Mouse (Mus musculus): ENCODE data around the gene Eif3l. TPM values are rescaled to one million over a fixed set of nuclear protein-coding genes. Genes with fewer than 3 reads are reported as not detected.

Eif3l gene
- 242 and 251 TPM in 2 replicates for polyA plus RNA-seq (2014; fragmentation: Nextera tagmentation; extraction: Ambion mirVana)

DNA sequence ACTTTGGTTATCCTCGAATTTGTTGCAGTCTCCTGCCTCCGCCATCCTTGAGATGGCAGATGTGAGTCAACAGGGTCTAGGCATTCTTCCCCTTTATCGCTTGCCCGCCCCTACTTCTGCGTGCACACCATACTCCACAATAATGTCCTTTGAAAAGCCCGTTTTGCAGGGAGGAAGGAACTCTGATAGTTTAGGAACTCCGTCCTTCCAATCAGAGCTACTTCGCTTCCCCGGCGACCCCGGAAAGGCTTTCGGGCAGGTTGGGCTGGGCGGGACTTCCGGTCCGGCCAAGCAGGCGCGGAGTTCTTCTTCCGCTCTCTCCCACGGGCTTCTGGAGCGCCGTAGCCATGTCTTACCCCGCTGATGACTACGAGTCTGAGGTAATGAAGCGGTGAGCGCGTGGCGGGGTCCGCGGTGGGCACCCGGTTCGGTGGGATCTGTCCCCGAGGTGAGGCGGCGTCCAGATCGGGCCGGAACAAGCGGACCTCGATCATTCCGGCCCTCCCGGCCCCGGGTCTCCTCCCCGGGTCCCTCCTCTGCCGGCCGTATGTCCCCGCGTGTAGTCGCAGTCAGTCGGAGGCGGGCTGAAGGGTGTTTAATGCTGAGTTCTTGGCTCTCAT, at the start of gene Eif3l:
Eif3l (plus strand) TSS at position 267 of the 620 bp plus-strand sequence.
- Histone ChIP-seq H3K27ac (ENCODE audit: low read depth, low read length) (peak within 1 kb of the TSS; percentile 55), H3K4me1 (ENCODE audit: control insufficient read depth, insufficient read depth, low read length) (peaks cover 7% of the 10 kb centered on the region), H3K27me3 (ENCODE audit: control insufficient read depth, insufficient read depth, low read length) (no peaks in the 10 kb centered on the region), H3K4me2 (peak within 1 kb of the TSS; percentile 88), H3K9me3 (ENCODE audit: control insufficient read depth, low read length) (no peaks in the 10 kb centered on the region), H3K9ac (ENCODE audit: low read length) (peak within 1 kb of the TSS; percentile 87), H3K36me3 (ENCODE audit: control insufficient read depth, insufficient read depth, low read length) (peaks cover 24% of the 10 kb centered on the region), H3K4me3 (ENCODE audit: low read depth, low read length) (peak within 1 kb of the TSS; percentile 92)
- peak; percentile 98 for DNase-seq (ENCODE audit: low spot score, missing footprints)
- peak; percentile 88 for ATAC-seq (ENCODE audit: low FRiP score)
- under 1% methylated on average over 44 of the region's 49 CpGs for WGBS

- Histone ChIP-seq H3K27me3 (ENCODE audit: control insufficient read depth, insufficient read depth, low read length) (no peaks in the 10 kb centered on the region), H3K4me1 (ENCODE audit: control insufficient read depth, insufficient read depth, low read length) (peaks cover 25% of the 10 kb centered on the region), H3K4me3 (ENCODE audit: low read depth, low read length) (0 out of 2 replicates have a peak overlapping the region, but pooled peaks have one; percentile 9), H3K9me3 (ENCODE audit: control insufficient read depth, low read length) (no peaks in the 10 kb centered on the region), H3K4me2 (peak overlapping the region; percentile 35), H3K27ac (ENCODE audit: low read depth, low read length) (no peak overlapping the region), H3K9ac (ENCODE audit: low read length) (peak overlapping the region; percentile 38; the same call in 1 of the 2 replicates), H3K36me3 (ENCODE audit: control insufficient read depth, insufficient read depth, low read length) (no peaks in the 10 kb centered on the region)
- DNase-seq (ENCODE audit: low spot score, missing footprints) (peak; percentile 91), ATAC-seq (ENCODE audit: low FRiP score) (no peak)
- 8% methylated on average over 16 of the region's 18 CpGs for WGBS
Measured at GRCm38 (mm10) chr15:79025687-79026308, 49.2 kb upstream of the Eif3l start.

- no peaks in the 10 kb centered on the region for H3K27me3 ChIP-seq (ENCODE audit: control insufficient read depth, insufficient read depth, low read length)
- H3K9ac ChIP-seq (ENCODE audit: low read length), result no peak overlapping the region
- DNase-seq (ENCODE audit: low spot score, missing footprints) (no peak), ATAC-seq (ENCODE audit: low FRiP score) (no peak)
- H3K4me2 ChIP-seq, result peak overlapping the region; percentile 97
- H3K4me3 ChIP-seq (ENCODE audit: low read depth, low read length), result no peak overlapping the region; the same call in 1 of the 2 replicates
- WGBS, result 48% methylated on average over 14 of the region's 14 CpGs
- no peak overlapping the region for H3K27ac ChIP-seq (ENCODE audit: low read depth, low read length)
- no peaks in the 10 kb centered on the region for H3K9me3 ChIP-seq (ENCODE audit: control insufficient read depth, low read length)
- no peaks in the 10 kb centered on the region for H3K36me3 ChIP-seq (ENCODE audit: control insufficient read depth, insufficient read depth, low read length)
- peaks cover 30% of the 10 kb centered on the region for H3K4me1 ChIP-seq (ENCODE audit: control insufficient read depth, insufficient read depth, low read length)
Measured at GRCm38 (mm10) chr15:79026511-79027290, 48.3 kb upstream of the Eif3l start.

DNA sequence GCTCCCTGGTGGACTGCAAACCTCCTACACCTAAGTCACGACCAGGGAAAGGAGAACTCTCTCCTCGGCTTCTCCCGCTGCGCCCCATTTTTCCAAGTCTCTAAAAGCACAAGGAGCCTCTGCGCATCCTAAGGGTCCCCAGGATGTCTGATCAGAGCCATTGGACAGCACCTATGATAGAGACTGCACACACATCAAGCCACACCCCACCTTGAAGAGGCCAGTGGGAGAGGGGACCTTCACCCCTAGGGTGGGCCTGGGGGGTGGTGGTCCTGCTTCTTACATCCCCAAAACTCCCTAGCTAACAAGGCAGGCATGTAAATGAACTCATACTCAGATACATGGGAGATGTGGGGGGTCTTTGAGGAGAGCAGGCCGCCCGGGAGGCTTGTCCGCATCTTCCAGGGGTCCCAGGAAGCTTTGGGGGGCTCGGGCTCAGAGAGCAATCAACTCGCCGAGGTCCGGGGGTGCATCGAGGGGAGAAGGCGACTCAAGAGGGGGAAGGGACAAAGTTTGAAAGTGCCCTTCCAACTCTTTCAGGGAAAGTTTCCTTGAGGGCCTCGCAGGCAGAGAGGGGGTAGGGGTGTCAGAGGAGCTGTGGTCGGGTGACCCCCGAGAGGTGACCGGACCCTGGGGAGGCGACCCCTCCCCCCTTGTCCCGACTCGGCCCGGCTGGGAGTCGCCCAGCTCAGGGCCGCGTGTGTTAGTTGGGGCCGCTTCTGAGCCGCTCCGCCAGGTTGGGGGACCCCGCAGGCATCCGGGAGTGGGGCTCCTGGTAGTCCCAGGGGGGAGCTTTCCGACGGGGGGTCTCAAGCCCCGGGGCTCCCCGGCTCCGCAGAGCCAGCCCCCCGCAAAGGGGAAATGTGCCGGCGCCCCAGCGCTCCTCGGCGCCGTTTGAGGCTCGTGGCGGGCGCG, 47.4 kb upstream of the Eif3l start:
- Histone ChIP-seq H3K4me3 (ENCODE audit: low read depth, low read length) (peak overlapping the region; percentile 72), H3K9me3 (ENCODE audit: control insufficient read depth, low read length) (no peaks in the 10 kb centered on the region), H3K4me2 (peak overlapping the region; percentile 97), H3K9ac (ENCODE audit: low read length) (peak overlapping the region; percentile 100), H3K36me3 (ENCODE audit: control insufficient read depth, insufficient read depth, low read length) (no peaks in the 10 kb centered on the region), H3K27ac (ENCODE audit: low read depth, low read length) (peak overlapping the region; percentile 86), H3K4me1 (ENCODE audit: control insufficient read depth, insufficient read depth, low read length) (peaks cover 32% of the 10 kb centered on the region), H3K27me3 (ENCODE audit: control insufficient read depth, insufficient read depth, low read length) (no peaks in the 10 kb centered on the region)
- ATAC-seq (ENCODE audit: low FRiP score) (peak; percentile 34; the same call in 1 of the 2 replicates), DNase-seq (ENCODE audit: low spot score, missing footprints) (peak; percentile 92)
- 6% methylated on average over 46 of the region's 46 CpGs for WGBS

GRCm38 (mm10) chr15:79028237-79028738, 46.7 kb upstream of the Eif3l start, which contains the start of gene H1f0:
H1f0 (plus strand) TSS chr15:79028450.
- under 1% methylated on average over 53 of the region's 58 CpGs for WGBS
- Histone ChIP-seq H3K4me3 (ENCODE audit: low read depth, low read length) (peak within 1 kb of the TSS; percentile 72), H3K27ac (ENCODE audit: low read depth, low read length) (peak within 1 kb of the TSS; percentile 86), H3K9ac (ENCODE audit: low read length) (peak within 1 kb of the TSS; percentile 100), H3K27me3 (ENCODE audit: control insufficient read depth, insufficient read depth, low read length) (no peaks in the 10 kb centered on the region), H3K4me2 (peak within 1 kb of the TSS; percentile 97), H3K9me3 (ENCODE audit: control insufficient read depth, low read length) (no peaks in the 10 kb centered on the region), H3K36me3 (ENCODE audit: control insufficient read depth, insufficient read depth, low read length) (no peaks in the 10 kb centered on the region), H3K4me1 (ENCODE audit: control insufficient read depth, insufficient read depth, low read length) (peaks cover 32% of the 10 kb centered on the region)
- DNase-seq (ENCODE audit: low spot score, missing footprints), result peak; percentile 100
- ATAC-seq (ENCODE audit: low FRiP score), result peak; percentile 83

DNA sequence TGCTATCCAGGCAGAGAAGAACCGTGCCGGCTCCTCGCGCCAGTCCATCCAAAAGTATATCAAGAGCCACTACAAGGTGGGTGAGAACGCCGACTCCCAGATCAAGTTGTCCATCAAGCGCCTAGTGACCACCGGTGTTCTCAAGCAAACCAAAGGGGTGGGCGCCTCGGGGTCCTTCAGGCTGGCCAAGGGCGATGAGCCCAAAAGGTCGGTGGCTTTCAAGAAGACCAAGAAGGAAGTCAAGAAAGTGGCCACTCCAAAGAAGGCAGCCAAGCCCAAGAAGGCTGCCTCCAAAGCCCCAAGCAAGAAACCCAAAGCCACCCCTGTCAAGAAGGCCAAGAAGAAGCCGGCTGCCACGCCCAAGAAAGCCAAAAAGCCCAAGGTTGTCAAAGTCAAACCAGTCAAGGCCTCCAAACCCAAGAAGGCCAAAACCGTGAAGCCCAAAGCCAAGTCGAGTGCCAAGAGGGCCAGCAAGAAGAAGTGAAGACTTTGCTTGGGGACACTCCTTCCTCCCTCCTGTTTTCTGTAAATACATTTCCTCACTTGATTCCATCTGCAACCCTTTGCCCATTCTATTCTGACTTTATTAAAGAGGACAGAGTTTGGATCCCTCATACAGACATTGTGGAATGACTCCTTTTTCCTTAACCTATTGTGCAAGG, 46.0 kb upstream of the Eif3l start:
- Histone ChIP-seq H3K4me2 (peak overlapping the region; percentile 97), H3K4me1 (ENCODE audit: control insufficient read depth, insufficient read depth, low read length) (peaks cover 32% of the 10 kb centered on the region), H3K36me3 (ENCODE audit: control insufficient read depth, insufficient read depth, low read length) (no peaks in the 10 kb centered on the region), H3K9me3 (ENCODE audit: control insufficient read depth, low read length) (no peaks in the 10 kb centered on the region), H3K27ac (ENCODE audit: low read depth, low read length) (peak overlapping the region; percentile 86), H3K4me3 (ENCODE audit: low read depth, low read length) (peak overlapping the region; percentile 72), H3K9ac (ENCODE audit: low read length) (peak overlapping the region; percentile 100), H3K27me3 (ENCODE audit: control insufficient read depth, insufficient read depth, low read length) (no peaks in the 10 kb centered on the region)
- WGBS, result 30% methylated on average over 16 of the region's 16 CpGs
- ATAC-seq (ENCODE audit: low FRiP score) (no peak), DNase-seq (ENCODE audit: low spot score, missing footprints) (peak; percentile 94)

- Histone ChIP-seq H3K36me3 (ENCODE audit: control insufficient read depth, insufficient read depth, low read length) (no peaks in the 10 kb centered on the region), H3K9me3 (ENCODE audit: control insufficient read depth, low read length) (no peaks in the 10 kb centered on the region), H3K4me2 (peak overlapping the region; percentile 97), H3K27ac (ENCODE audit: low read depth, low read length) (peak overlapping the region; percentile 30; the same call in 1 of the 2 replicates), H3K27me3 (ENCODE audit: control insufficient read depth, insufficient read depth, low read length) (no peaks in the 10 kb centered on the region), H3K4me1 (ENCODE audit: control insufficient read depth, insufficient read depth, low read length) (peaks cover 32% of the 10 kb centered on the region), H3K9ac (ENCODE audit: low read length) (peak overlapping the region; percentile 100), H3K4me3 (ENCODE audit: low read depth, low read length) (peak overlapping the region; percentile 72)
- 12% methylated on average over 11 of the region's 11 CpGs for whole genome bisulfite sequencing
- no peak for ATAC-seq (ENCODE audit: low FRiP score)
- peak; percentile 92 for DNase-seq (ENCODE audit: low spot score, missing footprints)
Measured at GRCm38 (mm10) chr15:79029519-79030241, 45.3 kb upstream of the Eif3l start.

Measured in midbrain, embryonic 11.5 days (tissue).